Mouse (Mus musculus): ENCODE results near the gene Cib3. TPM values are rescaled to one million over a fixed set of nuclear protein-coding genes. Genes with fewer than 3 reads are reported as not detected.

Cib3 gene
- polyA plus RNA-seq, 1 experiment from 2014 or later, result not detected

GRCm38 (mm10) chr8:72208582-72208981 lies 4.1 kb downstream of the Cib3 start:
- ATAC-seq (ENCODE audit: low FRiP score, low read depth), result no peak

GRCm38 (mm10) chr8:72197997-72198396 lies 14.6 kb downstream of the Cib3 start:
- Histone ChIP-seq H3K4me1 (no peaks in the 10 kb centered on the region), H3K9ac (no peak overlapping the region), H3K9me3 (peaks cover 16% of the 10 kb centered on the region), H3K4me3 (no peak overlapping the region), H3K27me3 (replicated peaks) (no peaks in the 10 kb centered on the region), H3K27ac (no peak overlapping the region), H3K36me3 (no peaks in the 10 kb centered on the region), H3K4me2 (replicated peaks) (no peak overlapping the region)
- no peak for ATAC-seq (ENCODE audit: low FRiP score, low read depth)
- 70% methylated on average over 8 of the region's 8 CpGs for WGBS

More at GRCm38 (mm10) chr8:72208582-72208981, 4.1 kb downstream of the Cib3 start:
- WGBS, result 83% methylated on average over 1 of the region's 1 CpGs
- no peak overlapping the region for H3K4me3 ChIP-seq
- H3K36me3 ChIP-seq, result no peaks in the 10 kb centered on the region
- no peak overlapping the region for H3K4me2 ChIP-seq (replicated peaks)
- H3K9me3 ChIP-seq, result peaks cover 15% of the 10 kb centered on the region
- no peaks in the 10 kb centered on the region for H3K4me1 ChIP-seq
- H3K27ac ChIP-seq, result no peak overlapping the region
- 0 out of 2 replicates have a peak, but pooled peaks cover 7% of the 10 kb centered on the region for H3K27me3 ChIP-seq (replicated peaks)
- no peak overlapping the region for H3K9ac ChIP-seq

- H3K9ac ChIP-seq, result no peak overlapping the region
- H3K27ac ChIP-seq, result no peak overlapping the region
- H3K27me3 ChIP-seq (replicated peaks), result no peaks in the 10 kb centered on the region
- no peak overlapping the region for H3K4me2 ChIP-seq (replicated peaks)
- H3K36me3 ChIP-seq, result no peaks in the 10 kb centered on the region
- H3K9me3 ChIP-seq, result no peaks in the 10 kb centered on the region
- no peaks in the 10 kb centered on the region for H3K4me1 ChIP-seq
- H3K4me3 ChIP-seq, result no peak overlapping the region
- no peak for ATAC-seq (ENCODE audit: low FRiP score, low read depth)
Measured at GRCm38 (mm10) chr8:72192065-72192464, 20.6 kb downstream of the Cib3 start.

GRCm38 (mm10) chr8:72190215-72190539 lies 22.5 kb downstream of the Cib3 start:
- H3K9me3 ChIP-seq, result no peaks in the 10 kb centered on the region
- 84% methylated on average over 2 of the region's 2 CpGs for WGBS
- ATAC-seq (ENCODE audit: low FRiP score, low read depth), result no peak
- H3K27ac ChIP-seq, result no peak overlapping the region
- no peaks in the 10 kb centered on the region for H3K27me3 ChIP-seq (replicated peaks)
- no peak overlapping the region for H3K4me2 ChIP-seq (replicated peaks)
- H3K4me3 ChIP-seq, result no peak overlapping the region
- H3K36me3 ChIP-seq, result no peaks in the 10 kb centered on the region
- H3K9ac ChIP-seq, result no peak overlapping the region
- no peaks in the 10 kb centered on the region for H3K4me1 ChIP-seq

- Histone ChIP-seq H3K9ac (no peak within 1 kb of the TSS), H3K4me1 (no peaks in the 10 kb centered on the region), H3K27me3 (replicated peaks) (no peaks in the 10 kb centered on the region), H3K36me3 (no peaks in the 10 kb centered on the region), H3K27ac (no peak within 1 kb of the TSS), H3K4me2 (replicated peaks) (no peak within 1 kb of the TSS), H3K9me3 (no peaks in the 10 kb centered on the region), H3K4me3 (no peak within 1 kb of the TSS)
- ATAC-seq (ENCODE audit: low FRiP score, low read depth), result no peak
- 73% methylated on average over 12 of the region's 12 CpGs for WGBS
Measured at GRCm38 (mm10) chr8:72189417-72190214, 23.0 kb downstream of the Cib3 start, which contains the start of gene Hsh2d. TSS of gene Hsh2d (plus strand) at chr8:72189638.

- Histone ChIP-seq H3K4me3 (no peak overlapping the region), H3K4me1 (no peaks in the 10 kb centered on the region), H3K4me2 (replicated peaks) (no peak overlapping the region), H3K9me3 (no peaks in the 10 kb centered on the region), H3K36me3 (no peaks in the 10 kb centered on the region), H3K27me3 (replicated peaks) (no peaks in the 10 kb centered on the region), H3K27ac (no peak overlapping the region), H3K9ac (no peak overlapping the region)
- no peak for ATAC-seq (ENCODE audit: low FRiP score, low read depth)
- 81% methylated on average over 2 of the region's 2 CpGs for WGBS
Measured at GRCm38 (mm10) chr8:72187793-72188331, 24.8 kb downstream of the Cib3 start.

GRCm38 (mm10) chr8:72183554-72184202 lies 29.0 kb downstream of the Cib3 start:
- Histone ChIP-seq H3K9ac (no peak overlapping the region), H3K4me1 (no peaks in the 10 kb centered on the region), H3K4me2 (replicated peaks) (no peak overlapping the region), H3K27me3 (replicated peaks) (no peaks in the 10 kb centered on the region), H3K36me3 (peaks cover 32% of the 10 kb centered on the region), H3K9me3 (no peaks in the 10 kb centered on the region), H3K27ac (no peak overlapping the region), H3K4me3 (no peak overlapping the region)
- 84% methylated on average over 2 of the region's 2 CpGs for WGBS
- no peak for ATAC-seq (ENCODE audit: low FRiP score, low read depth)

GRCm38 (mm10) chr8:72177346-72177925 lies 35.2 kb downstream of the Cib3 start:
- no peaks in the 10 kb centered on the region for H3K27me3 ChIP-seq (replicated peaks)
- no peak overlapping the region for H3K27ac ChIP-seq
- H3K4me2 ChIP-seq (replicated peaks), result no peak overlapping the region
- H3K9ac ChIP-seq, result no peak overlapping the region
- H3K4me3 ChIP-seq, result no peak overlapping the region
- ATAC-seq (ENCODE audit: low FRiP score, low read depth), result peak; percentile 69
- peaks cover 94% of the 10 kb centered on the region for H3K36me3 ChIP-seq
- no peaks in the 10 kb centered on the region for H3K4me1 ChIP-seq
- no peaks in the 10 kb centered on the region for H3K9me3 ChIP-seq
- 56% methylated on average over 5 of the region's 5 CpGs for WGBS

- Histone ChIP-seq H3K9ac (no peak overlapping the region), H3K4me1 (no peaks in the 10 kb centered on the region), H3K4me3 (no peak overlapping the region), H3K9me3 (no peaks in the 10 kb centered on the region), H3K4me2 (replicated peaks) (no peak overlapping the region), H3K36me3 (peaks cover 75% of the 10 kb centered on the region), H3K27ac (no peak overlapping the region), H3K27me3 (replicated peaks) (no peaks in the 10 kb centered on the region)
- 84% methylated on average over 3 of the region's 3 CpGs for WGBS
- no peak for ATAC-seq (ENCODE audit: low FRiP score, low read depth)
Measured at GRCm38 (mm10) chr8:72169681-72170249, 42.9 kb downstream of the Cib3 start.

- no peak overlapping the region for H3K27ac ChIP-seq
- H3K36me3 ChIP-seq, result peaks cover 75% of the 10 kb centered on the region
- no peaks in the 10 kb centered on the region for H3K27me3 ChIP-seq (replicated peaks)
- H3K9me3 ChIP-seq, result no peaks in the 10 kb centered on the region
- no peak for ATAC-seq (ENCODE audit: low FRiP score, low read depth)
- 91% methylated on average over 3 of the region's 3 CpGs for WGBS
- no peak overlapping the region for H3K9ac ChIP-seq
- H3K4me3 ChIP-seq, result no peak overlapping the region
- H3K4me1 ChIP-seq, result no peaks in the 10 kb centered on the region
- no peak overlapping the region for H3K4me2 ChIP-seq (replicated peaks)
Measured at GRCm38 (mm10) chr8:72169098-72169668, 43.5 kb downstream of the Cib3 start.

GRCm38 (mm10) chr8:72162821-72163220 lies 49.8 kb downstream of the Cib3 start:
- Histone ChIP-seq H3K9me3 (no peaks in the 10 kb centered on the region), H3K4me1 (peaks cover 12% of the 10 kb centered on the region), H3K36me3 (peaks cover 12% of the 10 kb centered on the region), H3K27ac (no peak overlapping the region), H3K4me3 (no peak overlapping the region), H3K27me3 (replicated peaks) (no peaks in the 10 kb centered on the region), H3K4me2 (replicated peaks) (0 out of 2 replicates have a peak overlapping the region, but pooled peaks have one; percentile 82), H3K9ac (no peak overlapping the region)
- no peak for ATAC-seq (ENCODE audit: low FRiP score, low read depth)
